Mouse (Mus musculus) heart, postnatal 0 days (tissue): ENCODE measurements around the gene Klrb1c. TPM values are rescaled to one million over a fixed set of nuclear protein-coding genes. Genes with fewer than 3 reads are reported as not detected.
"Not testable (repeated sequence)": the region's sequence is repeated elsewhere in the genome, so short reads cannot be mapped to it uniquely, and the experiment has no call there.

ENCODE experiments used
- ATAC-seq: fragments of 200-750 bp; cut with Nextera tagmentation; 2 replicates; pipeline ENCODE4 v1.8.0; 2017; ENCODE audit warnings: low read depth, moderate number of reproducible peaks, moderate library complexity; ENCODE audit not compliant: insufficient read depth
- DNase-seq: peaks from one replicate; pipeline ENCODE4 v3.0.0-alpha.2; 2016; ENCODE audit warnings: low spot score
- H3K27ac ChIP-seq: fragments of 300-500 bp; sonication (generic); 2 replicates; pipeline ENCODE4 v1.5.1; 2014; ENCODE audit warnings: low read depth, mild to moderate bottlenecking
- H3K27me3 ChIP-seq: fragments of 300-500 bp; sonication (generic); 2 replicates; pipeline ENCODE4 v1.6.1; 2014; ENCODE audit warnings: low read length, mixed read lengths; ENCODE audit not compliant: control insufficient read depth, insufficient read depth
- H3K36me3 ChIP-seq: fragments of 300-500 bp; sonication (generic); replicated peaks from 2 replicates; pipeline ENCODE4 v1.6.1; 2014; ENCODE audit warnings: low read length, mixed read lengths; ENCODE audit not compliant: control insufficient read depth, insufficient read depth
- H3K4me1 ChIP-seq: fragments of 300-500 bp; sonication (generic); 2 replicates; pipeline ENCODE4 v1.6.1; 2014; ENCODE audit warnings: antibody characterized with exemption; ENCODE audit not compliant: control insufficient read depth, insufficient read depth
- H3K4me2 ChIP-seq: fragments of 300-500 bp; sonication (generic); 2 replicates; pipeline ENCODE4 v1.6.1; 2014; ENCODE audit warnings: low read depth, mild to moderate bottlenecking, low read length, moderate library complexity
- H3K4me3 ChIP-seq: fragments of 300-500 bp; sonication (generic); 2 replicates; pipeline ENCODE4 v1.5.1; 2014; ENCODE audit warnings: low read depth, low read length
- H3K9ac ChIP-seq: fragments of 300-500 bp; sonication (generic); replicated peaks from 2 replicates; pipeline ENCODE4 v1.6.1; 2014; ENCODE audit warnings: low read depth, low read length, mixed read lengths
- H3K9me3 ChIP-seq: fragments of 300-500 bp; sonication (generic); replicated peaks from 2 replicates; pipeline ENCODE4 v1.6.1; 2016; ENCODE audit warnings: low read length; ENCODE audit not compliant: control insufficient read depth
- CTCF ChIP-seq: IDR thresholded peaks from 2 replicates; pipeline ENCODE4 v1.5.1; 2016; ENCODE audit warnings: antibody characterized with exemption, control low read depth, low read depth
- EP300 ChIP-seq: IDR thresholded peaks from 2 replicates; pipeline ENCODE4 v1.6.1; 2016; ENCODE audit warnings: antibody characterized with exemption, low read depth
- WGBS: fragments of 180-500 bp; shearing (Covaris S2); extraction: QIAGEN DNeasy Blood & Tissue Kit; methylation state at CpG from one replicate; pipeline ENCODE4 v1.1.7; 2014; 5-methylcytosine and 5-hydroxymethylcytosine counted together
- polyA plus RNA-seq: library from polyadenylated mRNA; unstranded; fragments of >200 nt; fragmentation: Nextera tagmentation; extraction: Ambion mirVana; gene quantifications from 2 replicates; pipeline ENCODE4 v1.2.1, GENCODE M21; 2015
- total RNA-seq: library from RNA; depleted of rRNA; stranded (reverse); fragments of >200 nt; gene quantifications from 2 replicates; pipeline ENCODE4 v1.2.3, GENCODE M21; 2014; ENCODE audit warnings: low replicate concordance

The Klrb1c gene
- total and polyA plus RNA-seq, 2 experiments from 2014 or later, result not detected

- WGBS, result 69% methylated on average over 8 of the region's 8 CpGs
- no peak overlapping the region for H3K4me3 ChIP-seq
These were observed 7.4 kb upstream of the Klrb1c start for GRCm38 (mm10) chr6:128796321-128796955.

DNA sequence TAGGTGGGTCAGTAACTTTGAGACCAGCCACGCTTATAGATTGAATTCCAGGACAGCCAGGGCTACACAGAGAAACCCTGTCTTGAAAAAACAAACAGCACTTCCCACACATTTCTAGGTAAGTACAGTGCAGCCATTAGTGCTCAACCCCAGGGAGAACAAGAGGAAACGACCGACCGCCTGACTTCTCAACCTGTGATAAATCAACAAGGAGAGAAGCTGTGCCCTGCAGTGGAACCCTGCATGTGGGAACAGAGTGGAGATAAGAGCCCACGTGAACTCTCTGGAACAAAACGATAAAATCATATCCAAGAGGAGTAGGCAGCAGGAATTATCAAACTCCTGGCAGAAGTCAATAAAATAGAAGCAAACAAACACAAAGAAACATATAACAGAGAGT lies 4.7 kb upstream of the Klrb1c start:
- Histone ChIP-seq H3K4me1 (no peaks in the 10 kb centered on the region), H3K4me3 (no peak overlapping the region), H3K27ac (no peak overlapping the region), H3K36me3 (no peaks in the 10 kb centered on the region), H3K9ac (no peak overlapping the region), H3K4me2 (no peak overlapping the region), H3K27me3 (no peaks in the 10 kb centered on the region), H3K9me3 (no peaks in the 10 kb centered on the region)
- DNase-seq (no peak), ATAC-seq (no peak)
- 17% methylated on average over 6 of the region's 6 CpGs for WGBS
- no peak for TF ChIP-seq EP300
- no peak for TF ChIP-seq CTCF

More at GRCm38 (mm10) chr6:128796321-128796955, 7.4 kb upstream of the Klrb1c start:
- DNase-seq (no peak), ATAC-seq (no peak)
- Histone ChIP-seq H3K9ac (no peak overlapping the region), H3K27ac (no peak overlapping the region), H3K4me2 (no peak overlapping the region), H3K36me3 (no peaks in the 10 kb centered on the region), H3K4me1 (peaks cover 4% of the 10 kb centered on the region; the same call in 1 of the 2 replicates), H3K27me3 (no peaks in the 10 kb centered on the region), H3K9me3 (no peaks in the 10 kb centered on the region)
- TF ChIP-seq CTCF (no peak), EP300 (no peak)

GRCm38 (mm10) chr6:128790491-128790994 lies 1.5 kb upstream of the Klrb1c start:
- DNase-seq, H3K9me3 ChIP-seq, H3K27me3 ChIP-seq, ATAC-seq, H3K9ac ChIP-seq, H3K4me2 ChIP-seq, H3K36me3 ChIP-seq, H3K4me1 ChIP-seq, H3K4me3 ChIP-seq, H3K27ac ChIP-seq: not testable (repeated sequence)
- 69% methylated on average over 4 of the region's 4 CpGs for WGBS

GRCm38 (mm10) chr6:128788517-128788916 lies 498 bp downstream of the Klrb1c start:
- TF ChIP-seq CTCF (no peak), EP300 (no peak)
- Histone ChIP-seq H3K4me1 (no peaks in the 10 kb centered on the region), H3K4me2 (no peak overlapping the region), H3K27ac (no peak overlapping the region), H3K4me3 (no peak overlapping the region), H3K9me3 (no peaks in the 10 kb centered on the region), H3K27me3 (no peaks in the 10 kb centered on the region), H3K9ac (no peak overlapping the region), H3K36me3 (no peaks in the 10 kb centered on the region)
- no peak for ATAC-seq
- DNase-seq, result no peak
- WGBS, result 87% methylated on average over 1 of the region's 1 CpGs

GRCm38 (mm10) chr6:128786396-128786795 lies 2.6 kb downstream of the Klrb1c start:
- not testable (repeated sequence) for H3K36me3 ChIP-seq, H3K9me3 ChIP-seq, H3K27me3 ChIP-seq, H3K4me3 ChIP-seq, DNase-seq, H3K4me2 ChIP-seq, H3K9ac ChIP-seq, ATAC-seq, H3K27ac ChIP-seq, H3K4me1 ChIP-seq
- WGBS, result 67% methylated on average over 1 of the region's 1 CpGs
